Mouse (Mus musculus) spleen, adult 12 weeks (tissue): ENCODE results near the gene Lipm.

ENCODE experiments used
- DNase-seq: peaks from one replicate; pipeline ENCODE4 v3.0.0; 2022; ENCODE audit warnings: low spot score

Gene Lipm

DNA sequence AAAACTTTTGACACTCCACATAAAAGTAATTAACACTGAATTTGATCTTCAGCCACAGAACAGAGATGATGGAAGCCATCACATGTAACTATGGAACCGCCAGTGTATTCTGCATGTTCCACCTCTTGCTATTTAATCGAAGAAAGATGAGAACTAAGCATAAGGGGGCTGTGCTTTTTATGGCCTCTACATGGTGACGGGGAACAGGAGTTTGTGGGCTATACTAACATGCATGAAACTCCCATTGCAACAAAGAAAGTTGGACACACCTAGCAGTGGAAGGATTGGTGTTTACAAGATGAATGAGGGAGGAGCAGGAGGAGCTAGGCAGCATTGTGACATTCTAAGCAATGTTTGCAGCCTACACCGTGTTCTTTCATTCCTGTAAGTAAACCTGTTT is at the start of gene Lipm:
Gene Lipm, plus strand, starts transcription at position 301 of the 400 bp plus-strand sequence.
- DNase-seq = no peak

DNA sequence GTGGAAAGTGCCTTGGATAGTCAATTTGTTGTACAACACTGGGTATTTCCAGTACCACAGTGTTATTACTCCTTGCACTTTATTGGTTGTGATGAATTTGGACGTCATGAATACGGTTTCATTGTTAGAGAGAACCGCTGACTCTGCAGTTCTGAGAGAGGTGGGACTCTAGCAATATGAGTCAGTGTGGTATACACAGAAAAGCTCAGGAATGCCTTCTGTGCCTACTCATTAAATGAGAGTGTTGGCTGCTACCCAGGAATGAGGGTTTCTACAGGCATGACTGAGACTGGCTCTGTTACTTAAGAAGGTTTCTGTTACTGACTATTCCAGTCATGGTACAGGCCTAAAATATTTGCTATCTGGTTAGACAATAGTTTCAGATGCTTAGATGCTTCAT is 49.2 kb upstream of the Lipm start:
- DNase-seq = no peak

DNA sequence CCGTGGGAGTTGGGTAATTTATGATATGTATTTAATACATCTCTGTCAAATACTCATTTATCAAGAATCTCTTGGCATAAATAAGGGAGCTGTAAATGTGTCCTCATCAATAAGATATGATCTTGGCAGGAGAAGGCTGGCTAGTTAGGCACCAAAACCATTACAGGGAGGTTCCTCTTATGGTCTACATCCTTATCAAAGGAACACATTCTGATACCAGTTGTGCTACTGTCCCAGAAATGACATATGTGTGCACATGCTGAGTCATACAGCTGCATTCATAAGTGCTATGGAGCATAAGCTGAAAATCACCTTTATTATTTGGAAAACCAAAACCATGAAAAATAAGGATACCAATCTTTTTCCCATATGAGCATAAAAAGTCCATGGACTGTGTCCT is 37.2 kb upstream of the Lipm start:
- DNase-seq = no peak

DNA sequence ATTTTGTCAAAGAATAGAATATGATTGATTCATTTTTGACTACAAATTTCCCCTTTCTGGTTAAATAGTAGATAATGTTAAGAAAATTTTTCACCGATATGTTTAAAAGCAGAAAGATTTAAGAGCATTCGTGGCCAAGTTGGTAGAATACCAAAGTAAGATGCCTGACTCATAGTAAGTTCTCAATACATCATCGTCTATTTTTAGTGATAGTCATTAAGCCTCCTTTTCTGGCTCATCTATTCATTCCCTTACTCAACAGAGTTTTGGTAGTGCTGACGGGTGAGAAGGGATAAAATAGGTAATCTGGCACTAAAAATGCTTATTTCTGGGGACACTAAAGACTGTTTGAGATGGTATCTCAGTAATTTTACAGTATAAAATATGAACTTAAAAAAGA is 36.7 kb upstream of the Lipm start:
- no peak for DNase-seq

DNA sequence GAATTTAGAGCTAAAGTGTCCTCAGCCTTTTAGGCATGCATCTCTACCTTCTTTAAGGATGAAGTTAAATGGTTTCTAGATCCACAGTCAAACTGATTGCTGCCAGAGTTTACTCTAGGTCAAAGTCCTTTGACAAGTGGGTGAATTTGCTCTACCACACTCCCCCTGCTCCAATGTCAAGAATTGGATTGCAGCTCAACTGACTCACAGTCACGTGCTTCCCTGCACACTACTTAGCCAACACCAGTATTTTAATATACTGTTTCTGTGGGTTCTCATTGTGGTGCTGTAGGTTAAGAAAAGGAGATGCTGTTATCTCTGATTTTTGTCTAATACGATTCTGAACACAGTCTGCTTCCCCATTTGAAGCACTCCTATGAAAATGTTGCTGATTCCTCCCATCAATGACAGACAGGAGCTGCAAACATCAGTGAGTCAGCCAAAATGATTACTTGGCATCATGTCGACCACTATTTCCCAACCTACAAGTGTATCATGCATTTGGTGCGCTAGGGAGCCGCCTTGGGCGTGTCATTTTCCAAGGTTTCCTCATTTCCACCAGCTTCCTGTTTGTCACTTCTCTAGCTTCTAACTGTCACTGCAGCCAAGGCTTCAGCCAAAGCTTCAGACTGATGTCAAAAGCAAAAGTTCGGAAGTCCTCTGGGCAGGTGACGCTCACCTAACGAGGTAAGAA is 33.8 kb upstream of the Lipm start, which contains the start of gene Lipn:
Gene Lipn, plus strand, starts transcription at position 580 of the 694 bp plus-strand sequence.
- DNase-seq = no peak

DNA sequence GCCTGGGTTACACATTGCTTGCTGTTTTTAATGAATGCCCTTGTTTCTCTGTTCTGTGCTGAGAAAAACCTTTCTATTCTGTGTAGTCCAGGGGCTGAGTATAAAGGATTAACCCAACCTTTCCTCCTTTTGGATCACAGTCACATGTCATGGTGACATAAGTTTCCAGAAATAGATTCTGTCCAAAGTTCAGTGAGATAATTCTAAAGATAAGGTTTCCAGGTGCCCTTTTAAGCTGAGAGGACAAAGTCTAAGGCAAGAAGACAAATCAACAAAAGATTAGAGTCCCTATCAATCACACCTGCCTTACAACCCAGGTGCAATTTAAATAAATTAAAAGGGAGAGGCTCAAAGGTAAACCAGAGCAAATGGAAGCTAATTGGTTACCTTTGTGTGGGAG is 26.5 kb upstream of the Lipm start:
- no peak for DNase-seq

DNA sequence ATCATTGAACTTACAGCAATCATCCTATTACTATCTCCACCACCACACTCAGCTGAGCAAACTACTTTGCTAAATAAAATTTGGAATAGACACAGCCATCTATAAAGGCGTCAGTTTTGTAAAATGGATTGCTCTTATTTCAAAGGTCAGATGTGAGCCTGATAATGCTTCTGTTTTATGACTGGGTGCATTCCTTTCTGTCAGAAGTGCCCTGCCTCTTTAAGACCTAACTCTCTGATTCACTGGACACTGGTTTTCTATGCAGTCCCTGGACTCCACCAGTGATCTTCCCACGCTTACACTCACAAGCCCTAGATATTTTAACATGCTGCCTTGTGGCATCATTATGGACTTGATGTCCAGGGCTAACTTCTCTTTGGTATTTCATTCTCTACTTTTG is 22.6 kb upstream of the Lipm start:
- DNase-seq = no peak

DNA sequence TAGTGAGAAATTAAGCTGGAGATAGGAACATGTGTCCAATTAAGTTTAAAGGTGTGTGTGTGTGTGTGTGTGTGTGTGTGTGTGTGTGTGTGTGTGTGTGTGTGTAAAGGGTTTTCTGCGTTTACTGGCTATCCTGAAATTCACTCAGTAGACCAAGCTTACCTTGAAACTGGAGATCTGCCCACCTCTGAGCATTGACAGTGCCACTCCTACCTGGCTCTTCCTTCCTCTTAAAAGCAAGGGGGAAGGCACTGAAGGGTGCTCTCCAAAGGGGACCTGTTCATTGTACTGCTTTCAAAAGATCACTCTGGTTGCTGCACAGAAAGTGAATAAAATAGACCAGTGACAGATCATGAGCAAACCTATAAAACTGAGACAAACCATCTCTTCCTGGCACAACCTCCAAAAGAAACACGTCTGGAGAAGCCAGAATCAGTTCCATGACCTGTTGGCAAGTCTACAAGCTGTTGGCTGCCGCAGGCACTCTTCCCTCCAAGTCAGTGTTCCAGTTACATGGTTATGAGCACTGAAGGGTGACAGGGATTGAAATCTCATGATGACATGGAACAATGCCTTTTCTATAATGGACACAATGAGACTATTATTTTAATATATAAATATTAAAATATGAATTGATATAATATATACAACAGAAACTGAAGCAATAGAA is 11.6 kb upstream of the Lipm start:
- no peak for DNase-seq

DNA sequence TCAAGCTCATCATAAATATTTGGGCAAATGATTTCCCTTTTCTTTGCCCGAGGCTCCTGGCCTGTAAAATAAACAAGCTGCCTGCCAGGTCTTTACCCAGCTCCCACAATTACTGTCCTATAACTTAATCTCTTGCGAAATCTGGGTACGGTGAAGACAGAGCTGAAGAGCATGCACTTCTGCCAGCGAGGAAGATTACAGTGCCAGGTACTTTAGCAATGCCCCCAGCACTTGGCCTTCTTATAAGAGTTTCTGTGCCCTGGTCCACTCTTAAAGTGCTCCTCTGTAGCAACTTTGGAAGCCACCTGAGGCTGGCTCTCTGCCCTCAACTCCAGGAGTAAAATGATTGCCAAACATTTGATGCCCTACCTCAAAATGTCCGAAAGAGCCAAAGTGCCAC is 5.4 kb upstream of the Lipm start:
- DNase-seq = no peak

DNA sequence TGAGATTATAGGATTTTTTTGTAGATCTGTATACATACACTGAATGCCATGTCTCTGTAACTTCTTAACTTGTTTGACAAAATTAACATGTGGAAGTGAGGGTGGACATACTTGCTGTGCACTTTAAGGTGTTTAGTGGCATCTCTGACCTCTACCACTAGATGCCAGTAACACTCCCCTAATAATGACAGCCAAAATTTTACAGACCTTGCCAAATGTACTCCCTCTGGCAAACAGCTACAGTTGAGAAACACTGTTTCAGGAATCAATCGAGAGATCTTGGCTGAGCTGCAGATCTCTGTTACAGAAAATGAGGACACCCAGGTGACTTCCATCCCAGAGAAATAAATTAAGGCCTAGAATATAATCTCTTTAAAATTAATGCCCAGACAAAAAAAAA is 4.5 kb upstream of the Lipm start:
- no peak for DNase-seq

DNA sequence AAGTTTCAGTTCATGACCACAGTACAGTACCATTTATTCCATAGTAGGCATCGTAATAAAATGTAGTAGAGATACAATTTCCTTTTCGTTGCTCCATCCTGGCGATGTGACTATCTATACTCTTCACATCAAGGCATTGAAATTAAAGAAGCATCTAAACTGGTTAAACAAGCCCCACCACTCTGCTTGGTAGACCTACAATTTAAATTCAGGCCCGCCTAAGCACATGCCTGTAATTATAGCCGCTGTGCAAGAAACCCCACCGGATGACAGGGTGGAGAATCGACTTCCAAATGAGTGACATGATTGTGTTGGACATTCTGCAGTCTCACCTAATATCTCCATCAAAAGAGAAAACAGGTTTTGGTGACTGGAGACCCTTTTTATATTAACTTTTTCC is 1.2 kb downstream of the Lipm start:
- no peak for DNase-seq

DNA sequence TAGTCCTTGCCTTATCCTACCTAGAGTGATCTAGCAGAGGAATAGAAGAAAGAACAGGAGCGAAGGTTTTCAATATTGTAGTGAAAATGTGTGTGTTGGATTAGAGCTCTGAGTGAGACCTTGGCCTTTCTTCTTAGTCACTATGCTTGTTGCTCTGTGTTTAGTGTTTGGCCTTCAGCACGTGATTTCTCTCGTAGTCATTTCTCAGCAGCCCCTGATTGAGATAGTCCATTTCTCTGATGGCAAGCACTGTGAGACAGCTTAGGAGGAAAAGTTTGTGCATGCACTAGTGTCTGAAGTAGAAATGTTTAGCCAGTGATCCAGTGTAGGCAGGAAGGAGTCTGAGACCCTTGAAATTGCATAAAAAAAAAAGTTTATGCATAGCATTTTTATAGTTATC is 4.1 kb downstream of the Lipm start:
- no peak for DNase-seq

DNA sequence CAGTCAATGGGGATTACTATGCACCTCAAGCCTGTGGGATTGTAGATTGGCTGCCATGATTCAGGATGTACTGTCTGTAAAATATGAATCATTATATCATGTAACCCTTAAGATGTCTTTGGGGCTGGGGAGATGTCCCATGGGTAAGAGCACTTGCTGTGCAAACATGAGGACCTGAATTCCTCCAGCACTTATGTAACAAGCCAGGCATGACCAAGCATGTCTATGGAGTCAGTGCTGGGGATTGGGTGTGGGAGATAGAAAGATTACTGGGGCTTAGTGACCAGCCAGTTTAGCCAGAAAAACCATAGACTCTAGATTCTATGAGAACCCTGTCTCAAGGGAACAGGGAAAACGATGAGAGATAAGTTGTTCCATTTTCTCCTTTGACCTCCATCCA is 18.4 kb downstream of the Lipm start:
- no peak for DNase-seq

DNA sequence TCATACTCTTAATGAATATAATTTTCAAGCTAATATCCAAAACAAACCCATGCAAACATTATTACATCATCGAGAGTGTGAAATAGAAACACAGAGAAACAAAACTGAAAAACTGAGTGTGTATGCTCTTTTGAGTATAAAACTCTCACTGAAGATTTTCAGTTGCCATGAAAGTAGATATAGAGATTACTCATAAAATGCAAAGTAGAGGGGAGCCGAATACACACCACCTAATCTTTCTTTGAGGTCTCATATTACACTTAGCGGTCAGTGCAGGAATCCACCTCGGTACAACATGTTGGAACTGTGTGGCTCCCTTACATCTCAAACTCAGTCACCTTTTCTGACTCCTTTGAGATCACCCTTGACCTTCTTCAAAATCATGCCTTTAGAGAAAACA is 18.9 kb downstream of the Lipm start:
- DNase-seq = no peak

DNA sequence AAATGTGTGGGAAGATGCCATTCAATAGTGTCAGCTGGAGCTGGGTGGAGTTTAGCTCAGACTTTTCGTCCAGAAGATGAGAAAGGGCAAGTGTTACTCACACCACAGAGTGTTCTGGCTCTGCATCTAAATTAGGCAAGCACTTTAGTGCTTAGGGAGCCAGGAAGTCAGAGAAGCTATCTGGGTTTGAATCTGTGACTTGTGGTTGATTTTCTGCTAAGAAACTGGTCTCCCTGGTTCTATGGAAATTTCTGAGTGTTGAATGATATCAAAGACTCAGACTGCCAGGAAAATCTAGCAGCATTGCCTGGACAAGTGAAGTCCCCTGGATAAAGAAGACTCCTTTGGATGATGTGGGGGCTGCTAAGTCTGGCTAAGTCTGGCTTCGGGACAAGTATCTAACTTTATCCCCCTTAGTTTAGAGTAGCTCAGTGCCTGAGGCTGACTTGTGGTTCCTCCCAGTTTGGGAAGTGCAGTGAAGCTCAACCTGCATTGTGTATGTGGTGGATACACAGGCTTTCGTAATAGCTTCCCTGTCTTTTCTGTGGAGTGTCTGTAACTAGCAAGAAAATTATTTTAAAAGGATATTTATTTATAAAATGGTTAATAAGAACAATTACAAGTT is 19.5 kb downstream of the Lipm start:
- DNase-seq = no peak

DNA sequence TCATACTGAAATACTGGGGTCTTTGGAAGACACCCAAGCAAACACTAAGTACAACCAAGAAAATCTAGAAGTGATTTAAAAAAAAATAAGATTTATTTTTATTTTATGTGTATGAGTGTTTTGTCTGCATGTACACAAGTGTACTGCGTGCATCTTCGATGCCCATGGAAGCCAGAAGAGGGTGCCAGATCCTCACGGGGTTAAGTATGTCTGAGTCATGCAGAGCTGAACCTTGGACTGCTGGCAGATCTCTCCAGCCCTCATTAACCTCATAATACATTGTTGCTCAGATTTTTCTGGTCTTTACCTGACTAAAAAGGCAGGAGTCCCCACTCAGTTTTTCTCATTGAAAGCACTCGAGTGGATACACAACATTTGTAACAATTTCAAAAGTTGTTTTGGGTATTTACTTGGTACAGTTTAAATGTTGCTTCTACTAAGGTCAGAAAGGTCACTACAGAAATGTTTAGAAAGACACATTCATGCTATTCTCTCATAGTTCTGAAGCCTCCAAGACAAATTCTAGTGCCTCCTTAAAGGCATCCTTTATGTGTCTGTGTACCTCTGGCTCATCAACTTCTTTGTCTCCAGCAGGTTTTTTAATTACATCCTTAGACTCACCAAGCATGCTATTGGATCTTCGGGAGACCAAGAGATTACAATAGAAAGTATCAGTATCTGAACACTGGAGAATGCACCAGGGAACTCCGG is 38.1 kb downstream of the Lipm start:
- DNase-seq = no peak

DNA sequence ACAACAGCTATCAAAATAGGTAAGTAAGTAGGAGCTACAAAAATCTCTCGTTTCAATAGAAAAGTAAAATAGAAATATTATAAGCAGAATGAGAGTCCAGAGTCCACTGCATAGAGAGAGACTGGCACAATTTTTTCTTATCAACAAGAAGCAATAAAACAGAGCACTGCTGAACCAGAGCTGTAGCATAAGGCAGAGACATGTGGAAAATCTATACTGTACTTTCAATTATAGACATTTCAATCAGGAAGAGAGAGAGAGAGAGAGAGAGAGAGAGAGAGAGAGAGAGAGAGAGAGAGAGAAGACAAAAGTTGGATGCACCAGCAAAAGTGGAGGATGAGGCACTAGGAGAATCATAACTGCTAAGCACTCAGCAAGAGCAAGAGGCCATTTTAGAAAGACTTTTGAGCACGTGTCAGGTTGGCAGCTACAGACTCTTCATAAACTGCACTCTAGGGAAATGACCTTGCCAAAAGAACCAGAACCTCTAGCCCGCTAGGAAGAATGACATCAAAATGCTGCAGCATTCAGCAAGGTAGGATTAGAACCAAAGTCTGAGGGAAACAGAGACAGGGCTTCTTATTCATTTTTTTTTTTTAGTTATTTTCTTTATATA is 38.8 kb downstream of the Lipm start:
- DNase-seq = no peak

DNA sequence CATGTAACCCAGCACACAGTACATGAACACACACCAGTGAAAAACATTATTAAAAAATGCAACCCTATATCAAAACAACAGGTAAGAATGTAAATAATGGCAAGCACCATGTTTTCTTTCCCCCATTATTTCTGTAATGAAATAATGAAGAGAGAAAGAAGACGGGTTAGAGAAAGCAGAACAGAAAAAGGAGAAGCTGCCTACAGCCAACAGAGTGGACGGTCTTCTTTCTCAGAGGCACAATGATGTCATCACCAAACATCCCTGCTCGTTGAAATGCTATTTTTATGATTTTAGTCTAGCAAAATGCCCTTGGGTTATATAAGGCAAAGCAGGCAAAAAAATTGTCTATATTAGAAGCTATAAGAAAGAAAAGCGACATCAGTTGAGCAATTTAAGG is 47.7 kb downstream of the Lipm start:
- DNase-seq = no peak

DNA sequence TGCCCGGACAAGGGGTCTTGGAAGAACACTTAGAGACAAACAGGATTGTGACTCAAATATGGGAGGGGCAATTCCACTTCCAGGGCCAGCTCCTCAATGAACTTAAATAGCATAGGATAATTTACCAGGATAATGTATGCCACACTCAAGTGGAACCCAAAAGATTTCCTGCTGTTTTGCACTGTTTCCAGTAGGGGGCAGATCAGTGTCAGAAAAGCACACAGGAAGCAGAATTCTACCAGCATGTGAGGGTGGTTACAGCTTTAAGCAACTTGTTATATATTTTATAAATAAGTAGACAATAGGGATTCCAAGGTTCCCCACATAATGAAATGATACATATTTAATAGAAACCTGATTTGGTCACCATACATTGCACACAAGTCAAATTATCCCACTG is 51.2 kb downstream of the Lipm start:
- no peak for DNase-seq

DNA sequence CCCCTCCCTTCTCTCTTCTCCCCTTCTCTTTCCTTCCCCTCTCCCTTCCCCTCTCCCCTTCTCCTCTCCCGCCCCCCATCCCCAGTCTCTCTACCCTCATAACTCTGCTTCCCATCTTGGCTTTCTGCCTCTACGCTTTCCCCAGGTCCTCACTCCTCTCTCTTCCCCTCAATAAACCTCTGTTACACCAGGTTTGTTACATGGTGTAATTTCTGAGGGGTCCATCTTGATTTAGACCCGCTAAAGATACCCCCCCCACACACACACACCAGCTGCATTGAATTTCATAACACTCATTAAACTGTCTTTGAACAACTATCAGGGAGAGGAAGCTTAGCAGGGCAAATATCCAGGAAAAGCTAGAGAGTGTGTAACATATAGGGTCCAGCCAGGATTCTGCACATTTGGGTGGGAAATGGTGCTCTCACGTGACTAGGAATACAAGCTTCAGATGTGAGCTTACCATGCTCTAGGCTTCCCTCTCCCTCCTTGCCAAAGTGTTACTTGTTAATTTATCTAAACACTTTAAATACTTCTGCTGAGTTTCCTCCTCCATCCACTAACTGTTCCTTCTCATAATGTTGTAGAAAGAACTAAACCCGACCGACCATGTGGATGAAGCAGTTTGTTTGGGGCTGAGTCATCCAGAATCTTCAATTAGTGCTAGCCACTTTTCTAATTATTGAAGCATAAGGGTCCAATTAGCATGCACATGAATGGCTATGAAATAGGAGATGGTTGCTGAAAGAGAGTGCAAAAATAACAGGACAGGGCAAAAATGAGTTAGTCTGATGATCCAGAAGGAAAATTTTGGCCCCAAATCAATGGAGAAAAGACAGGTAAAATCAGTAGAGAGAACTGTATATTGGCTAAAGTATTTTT is 52.8 kb downstream of the Lipm start:
- no peak for DNase-seq

DNA sequence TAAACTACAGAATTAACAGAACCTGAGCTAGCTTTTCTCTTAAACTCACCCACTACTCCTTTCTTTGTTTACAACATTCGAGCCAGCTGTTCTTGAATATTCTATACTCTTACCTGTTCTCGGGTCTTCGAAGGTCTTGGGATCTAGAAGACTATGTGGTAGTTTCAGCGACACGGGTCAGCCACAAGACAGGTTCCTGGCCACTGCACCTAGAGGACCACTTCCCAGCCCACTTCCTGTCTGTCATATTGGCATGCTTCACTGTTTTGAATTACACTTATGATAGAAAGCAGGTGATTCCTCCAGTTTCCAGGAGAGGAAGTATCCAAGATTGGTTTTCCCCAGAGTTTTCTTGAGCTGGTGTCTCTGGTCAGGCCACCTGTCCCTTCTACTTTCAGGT is 62.0 kb downstream of the Lipm start:
- no peak for DNase-seq

DNA sequence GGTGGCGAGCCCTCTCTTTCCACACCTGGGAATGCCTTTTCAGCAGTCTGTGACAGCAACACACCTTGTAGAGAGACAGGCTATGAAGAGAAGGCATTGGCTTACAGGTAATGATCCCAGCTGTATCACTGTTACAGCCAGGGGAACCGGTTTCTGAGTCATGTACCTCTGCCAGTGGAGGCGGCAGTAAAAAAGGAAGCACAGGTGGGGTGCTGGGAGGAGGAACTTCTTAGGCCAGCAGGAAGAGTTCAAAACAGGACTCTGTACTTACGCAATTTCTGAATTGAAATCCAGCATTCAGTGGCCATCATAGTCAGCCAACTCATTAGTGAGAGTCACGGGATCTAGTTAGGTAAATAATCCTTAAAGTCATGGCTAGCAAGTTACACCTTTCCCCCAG is 65.2 kb downstream of the Lipm start, which contains the start of gene Ankrd22:
Gene Ankrd22, minus strand, starts transcription at position 163 of the 400 bp plus-strand sequence.
- no peak for DNase-seq
